Mouse (Mus musculus): ENCODE measurements around the gene Marveld1.

GRCm38 (mm10) chr19:42118142-42118541 is 29.1 kb upstream of the Marveld1 start:
- TF ChIP-seq CTCF (IDR thresholded peaks at IDR 0.05; ENCODE audit: extremely low read depth, insufficient read depth, insufficient read length, insufficient replicate concordance) (no peak), POLR2A (IDR thresholded peaks at IDR 0.05; ENCODE audit: low read depth, low read length) (no peak)
